ENCODE assay signal across 8 mouse cellular contexts in the genomic region with DNA sequence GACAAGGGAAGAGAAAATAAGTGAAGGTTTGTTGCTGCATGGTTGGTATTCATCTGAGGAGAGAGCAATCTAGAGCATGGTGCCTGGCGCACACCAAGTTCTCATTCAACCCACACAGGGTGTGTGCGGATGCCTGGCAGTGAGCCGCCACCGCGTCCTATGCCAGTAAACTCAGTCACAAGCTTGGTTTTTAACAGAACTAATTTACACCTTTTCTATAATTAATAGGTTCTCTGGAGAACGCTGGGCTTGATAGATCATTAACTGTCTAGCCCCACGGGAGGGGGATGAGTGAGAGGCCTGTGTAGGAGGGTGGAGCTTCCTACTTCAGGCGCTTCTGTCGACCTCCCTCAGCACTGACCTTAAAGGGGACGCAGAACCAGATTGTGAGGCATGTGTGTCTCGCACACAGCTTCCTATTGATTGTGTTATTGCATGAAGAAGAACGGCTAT. TPM values are rescaled to one million over a fixed set of nuclear protein-coding genes. Genes with fewer than 3 reads are reported as not detected.
DNase-seq lines count a peak whose midpoint lies in the region; ATAC-seq and TF ChIP-seq lines count a peak whose summit lies in the region.

No protein-coding gene starts in this region.

- intact Hi-C loops in left cerebral cortex, postnatal 10 days (cut with DNase I), result loop anchor here (10.0 kb wide), 1 partner anchor 181 kb away; a partner anchor contains a TSS

- H3K27me3 ChIP-seq in intestine, postnatal 0 days (replicated peaks; ENCODE audit: control insufficient read depth, insufficient read depth, low read length), result no peaks in the 10 kb centered on the region
- H3K27me3 ChIP-seq in splenic B cell, adult 2 months (ENCODE audit: control insufficient read depth, insufficient read depth, low read length, poor library complexity, severe bottlenecking), result no peaks in the 10 kb centered on the region

- no peak for ATAC-seq in CD4-positive, CD25-positive, alpha-beta regulatory T cell, adult 4 months
- ATAC-seq in intestine, postnatal 0 days, result peak; percentile 67; the same call in 1 of the 2 replicates

- peak overlapping the region; percentile 41 for H3K4me3 ChIP-seq in intestine, postnatal 0 days (ENCODE audit: low read depth, low read length)

- no peak overlapping the region for H3K27ac ChIP-seq in intestine, postnatal 0 days (ENCODE audit: low read depth, low read length)

- H3K9ac ChIP-seq in intestine, postnatal 0 days (ENCODE audit: low read depth, low read length), result peak overlapping the region; percentile 37; the same call in 1 of the 2 replicates

- no peak for TF ChIP-seq CTCF in intestine, postnatal 0 days (IDR thresholded peaks at IDR 0.05; ENCODE audit: low read depth)

- H3K9me3 ChIP-seq in intestine, postnatal 0 days (ENCODE audit: control insufficient read depth), result no peaks in the 10 kb centered on the region

- H3K36me3 ChIP-seq in intestine, postnatal 0 days (ENCODE audit: control insufficient read depth, insufficient read depth), result no peaks in the 10 kb centered on the region
- H3K36me3 ChIP-seq in splenic B cell, adult 2 months (ENCODE audit: control insufficient read depth, insufficient read depth, low read length, poor library complexity, severe bottlenecking), result no peaks in the 10 kb centered on the region

- peak overlapping the region; percentile 87 for H3K4me2 ChIP-seq in intestine, postnatal 0 days (replicated peaks; ENCODE audit: low read depth)

- 0 out of 2 replicates have a peak, but pooled peaks cover 2% of the 10 kb centered on the region for H3K4me1 ChIP-seq in intestine, postnatal 0 days (replicated peaks; ENCODE audit: control insufficient read depth, insufficient read depth, low read length)

- peak; percentile 2 for DNase-seq in CD4-positive, CD25-positive, alpha-beta regulatory T cell, adult 2 months (ENCODE audit: low read depth, low spot score)
- DNase-seq in cerebellum, postnatal 10 days, result peak; percentile 67 to 70
- DNase-seq in frontal cortex, postnatal 36 days (ENCODE audit: low spot score in 2 of 2), result peak; percentile 80 to 84
- DNase-seq in left cerebral cortex, postnatal 10 days (ENCODE audit: extremely low spot score in 1 of 2, low spot score in 2 of 2), result peak; percentile 62 to 63
- peak; percentile 33 for DNase-seq in mesoderm, embryonic 11.5 days (ENCODE audit: low read depth, low spot score)
- DNase-seq in splenic B cell, adult 2 months (ENCODE audit: low read depth, low spot score), result peak; percentile 2

- 16% methylated on average over 12 of the region's 12 CpGs for WGBS in intestine, postnatal 0 days

RNA-seq across cellular contexts. Expression of a gene that starts 59.7 kb away (rescaled TPM):
- polyA plus RNA-seq in CD4-positive, CD25-positive, alpha-beta regulatory T cell, adult 4 months (2017; shearing (Covaris generic)), result not detected
- 0.08 and 0.13 TPM in 2 replicates for polyA plus RNA-seq in intestine, postnatal 0 days (2015; fragmentation: Nextera tagmentation; extraction: Ambion mirVana)
- 1 to 10 TPM; 6.7 to 9.4 TPM for total RNA-seq in left cerebral cortex, postnatal 10 days (2021)

Comparison
In these comparisons a context has a peak if more than half of its experiments do, and no peak if none do; other contexts are left out.
1. DNase-seq: peak in every context shown above with its lines; median percentile 82 in frontal cortex, postnatal 36 days; 68 in cerebellum, postnatal 10 days; 62 in left cerebral cortex, postnatal 10 days; 33 in mesoderm, embryonic 11.5 days; 2 in CD4-positive, CD25-positive, alpha-beta regulatory T cell, adult 2 months; 2 in splenic B cell, adult 2 months.